Mouse (Mus musculus) thymus, adult 18-20 months (tissue): ENCODE data around the gene Prdm1.

Experiments used
- DNase-seq, 2 experiments: peaks; one replicate each; pipeline ENCODE4 v3.0.0; 2022; ENCODE audit warnings: mixed read lengths in 2 of 2

Prdm1 gene

DNA sequence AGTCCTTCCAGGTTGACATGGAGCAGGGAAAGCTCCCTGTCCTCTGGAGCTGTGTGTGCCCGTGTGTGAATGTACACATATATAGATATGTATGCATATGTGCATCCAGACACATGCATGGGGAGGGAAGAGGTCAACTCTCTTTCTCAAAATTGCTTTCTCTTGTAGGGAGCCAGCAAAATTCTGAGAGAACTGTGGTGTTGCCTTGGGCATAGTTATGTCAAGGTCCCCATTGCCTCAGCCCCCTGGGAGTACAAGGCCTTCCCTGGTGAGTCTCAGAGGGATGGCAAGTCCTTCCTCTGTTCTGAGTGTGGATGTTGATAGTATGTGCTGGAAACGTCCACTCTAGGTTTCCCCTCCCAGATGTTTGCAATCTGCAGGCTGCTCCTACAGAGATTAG, 109.4 kb downstream of the Prdm1 start:
- no peak for DNase-seq

DNA sequence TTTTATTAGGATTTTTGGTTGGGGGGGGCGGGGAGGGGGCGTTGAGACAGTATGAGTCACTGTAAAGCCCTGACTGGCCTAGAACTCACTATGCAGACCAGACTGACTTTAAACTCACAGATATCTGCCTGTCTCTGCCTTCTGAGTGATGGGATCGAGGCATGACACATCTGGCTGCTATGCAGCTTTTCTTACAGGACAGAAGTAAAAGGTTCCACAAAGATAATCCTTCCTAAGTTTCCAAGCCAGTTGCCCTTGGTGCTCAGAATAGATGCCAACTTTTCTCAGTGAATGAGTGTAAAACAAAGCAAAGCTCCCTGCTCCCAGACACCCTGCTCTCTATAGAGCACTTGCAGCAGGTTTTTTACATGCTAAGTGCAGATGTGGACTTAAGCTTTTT, 112.7 kb downstream of the Prdm1 start:
- DNase-seq, result no peak

- no peak for DNase-seq
These were observed 118.3 kb downstream of the Prdm1 start for GRCm38 (mm10) chr10:44409958-44410357.

GRCm38 (mm10) chr10:44409054-44409453, 119.2 kb downstream of the Prdm1 start:
- no peak for DNase-seq

DNA sequence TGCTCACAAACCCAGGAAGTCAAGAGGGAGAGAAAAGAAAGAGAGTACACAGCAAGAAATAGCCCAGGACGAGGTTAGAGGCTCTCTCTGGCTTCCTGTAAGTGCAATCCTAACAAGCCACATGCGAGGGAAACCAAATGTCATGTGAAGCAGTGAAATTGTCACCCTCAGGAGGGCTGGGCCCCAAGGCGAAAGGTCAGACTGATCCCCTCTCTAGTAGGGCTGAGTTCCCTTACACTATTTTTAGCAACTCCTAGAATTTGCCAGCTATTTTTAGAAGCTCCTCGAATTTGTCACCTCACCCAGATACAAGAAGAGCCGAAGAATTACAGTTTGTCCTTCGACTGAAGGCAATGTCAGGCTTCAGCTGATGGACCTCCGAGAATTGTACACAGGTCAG, 124.9 kb downstream of the Prdm1 start:
- DNase-seq, result no peak

DNA sequence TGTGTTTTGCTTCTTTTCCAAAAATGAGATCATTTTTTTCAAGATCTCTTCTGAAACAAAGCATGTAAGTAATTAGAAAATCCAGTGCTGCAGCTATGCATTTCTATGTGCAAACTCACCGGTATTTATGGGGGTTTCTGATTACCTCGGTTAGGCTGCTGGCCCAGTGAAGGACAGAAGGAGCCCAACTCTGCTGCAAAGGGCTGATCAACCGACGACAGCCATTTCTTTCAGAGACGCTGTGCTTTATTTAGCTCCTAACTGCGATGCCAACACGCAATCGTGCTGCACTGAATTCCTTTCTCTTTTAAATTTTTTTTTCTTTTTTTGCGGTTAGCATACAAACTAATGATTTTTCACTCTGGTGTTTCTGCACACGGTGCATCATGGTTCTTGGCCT, 126.7 kb downstream of the Prdm1 start:
- no peak for DNase-seq

GRCm38 (mm10) chr10:44400602-44401001, 127.7 kb downstream of the Prdm1 start:
- DNase-seq, result no peak

- no peak for DNase-seq
These were observed 128.2 kb downstream of the Prdm1 start for GRCm38 (mm10) chr10:44400119-44400518.

GRCm38 (mm10) chr10:44392855-44393254, 135.4 kb downstream of the Prdm1 start:
- DNase-seq, result no peak

DNA sequence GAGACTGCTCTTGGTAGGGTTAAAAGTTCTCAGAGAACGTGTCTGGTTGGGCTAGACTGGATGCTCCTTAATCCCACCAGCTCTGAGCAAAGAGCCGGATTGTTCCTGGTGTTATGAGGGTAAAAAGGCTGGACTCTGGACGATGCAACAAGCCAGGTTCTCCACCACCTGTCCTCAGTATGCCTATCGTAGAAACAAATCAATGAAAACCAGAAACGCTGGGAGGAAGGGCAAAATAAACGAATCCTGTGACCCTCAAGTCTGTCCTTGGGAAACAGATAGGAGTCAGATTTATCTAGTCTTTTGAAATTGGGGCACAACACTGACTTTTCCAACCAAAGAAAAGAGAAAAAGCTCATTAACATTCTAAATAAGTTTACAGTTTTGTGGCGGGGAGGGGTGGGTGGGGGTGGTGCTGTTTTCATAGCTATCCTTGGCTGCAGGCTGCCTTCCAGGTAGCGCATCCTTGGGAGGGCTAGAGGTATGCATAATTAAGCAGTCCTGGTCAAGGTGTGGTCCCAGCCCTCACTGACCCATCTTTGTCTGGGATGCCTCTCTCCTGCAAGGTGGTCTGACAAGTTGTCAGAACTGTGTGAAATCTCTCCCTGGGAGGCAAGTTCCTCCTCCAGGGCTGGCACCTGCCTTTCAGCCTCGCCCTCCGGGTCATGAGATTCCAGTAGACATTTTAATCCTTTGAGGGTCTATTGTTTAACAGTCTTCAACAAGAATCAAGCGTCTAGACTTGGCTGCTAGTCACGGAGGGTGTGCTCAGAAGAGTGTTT, 136.6 kb downstream of the Prdm1 start:
- no peak for DNase-seq

DNA sequence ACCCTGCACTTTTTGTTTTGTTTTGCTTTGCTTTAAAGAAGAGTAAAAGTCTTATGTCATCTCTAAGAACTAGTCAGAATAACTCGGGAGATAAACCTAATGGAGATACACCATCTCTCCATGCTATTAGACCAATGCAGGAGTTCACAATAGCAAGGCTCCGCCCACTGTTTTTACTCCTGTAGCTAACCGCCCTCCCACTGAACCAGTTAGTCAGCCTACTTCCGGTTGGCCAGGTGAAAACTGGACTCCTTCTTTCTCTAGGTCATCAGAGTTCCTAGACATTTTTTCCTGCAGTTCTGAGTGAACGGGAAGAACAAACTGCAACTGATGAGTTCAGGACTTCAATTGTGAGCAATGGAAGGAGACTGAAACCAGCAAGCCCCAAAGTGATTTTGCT, 138.0 kb downstream of the Prdm1 start:
- DNase-seq, result no peak

DNA sequence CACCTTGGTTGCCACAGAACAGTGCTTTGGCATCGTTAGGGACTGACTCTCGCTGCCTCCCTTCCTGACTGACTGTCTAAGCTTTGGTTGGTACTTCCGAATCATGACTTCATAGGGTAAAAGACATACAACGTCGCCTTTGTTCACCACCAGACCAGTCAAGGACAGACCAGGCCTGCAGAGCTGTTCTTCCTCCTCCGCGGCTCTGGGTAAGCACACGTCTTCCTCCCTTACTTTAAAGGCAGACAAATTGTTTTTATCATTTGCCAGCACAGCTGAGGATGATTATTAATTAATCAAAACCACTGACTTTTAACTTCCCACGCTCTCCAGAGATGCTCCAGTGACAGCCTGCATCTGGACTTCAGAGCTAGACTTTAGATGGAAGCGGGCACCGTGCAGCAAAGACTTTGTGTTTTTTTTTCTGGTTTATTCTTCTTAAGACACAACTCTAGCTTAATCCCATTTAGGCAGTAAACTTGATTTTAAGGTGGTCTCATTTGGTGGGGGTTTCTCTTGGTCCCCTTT, 139.5 kb downstream of the Prdm1 start:
- DNase-seq, result no peak
